Mouse (Mus musculus) ZHBTc4 (cell line): ENCODE data around the gene Rab14.

Experiments used
- DNase-seq: peaks from one replicate; pipeline ENCODE4 v3.0.0-alpha.2; 2011; ENCODE audit warnings: low read depth, low spot score

Rab14 gene

GRCm38 (mm10) chr2:35200898-35201668, at the start of gene Rab14:
Gene Rab14, minus strand, starts transcription at chr2:35201120.
- peak; percentile 99 for DNase-seq

GRCm38 (mm10) chr2:35247763-35248162, 46.8 kb upstream of the Rab14 start:
- no peak for DNase-seq

- DNase-seq = no peak
Observed at GRCm38 (mm10) chr2:35244241-35244640, 43.3 kb upstream of the Rab14 start.

- no peak for DNase-seq
Observed at GRCm38 (mm10) chr2:35235021-35235420, 34.1 kb upstream of the Rab14 start.

GRCm38 (mm10) chr2:35233898-35234297, 33.0 kb upstream of the Rab14 start:
- DNase-seq = no peak

GRCm38 (mm10) chr2:35232595-35233445, 31.9 kb upstream of the Rab14 start:
- no peak for DNase-seq

- DNase-seq = no peak
Observed at GRCm38 (mm10) chr2:35231871-35232270, 31.0 kb upstream of the Rab14 start.

- DNase-seq = no peak
Observed at GRCm38 (mm10) chr2:35230215-35230614, 29.3 kb upstream of the Rab14 start.

- no peak for DNase-seq
Observed at GRCm38 (mm10) chr2:35228145-35228544, 27.2 kb upstream of the Rab14 start.

GRCm38 (mm10) chr2:35224285-35224684, 23.4 kb upstream of the Rab14 start:
- no peak for DNase-seq

- DNase-seq = no peak
Observed at GRCm38 (mm10) chr2:35222822-35223391, 22.0 kb upstream of the Rab14 start.

- DNase-seq = no peak
Observed at GRCm38 (mm10) chr2:35218736-35219135, 17.8 kb upstream of the Rab14 start.

GRCm38 (mm10) chr2:35216701-35217100, 15.8 kb upstream of the Rab14 start:
- DNase-seq = no peak

GRCm38 (mm10) chr2:35215363-35215762, 14.4 kb upstream of the Rab14 start:
- peak; percentile 16 for DNase-seq

- peak; percentile 80 for DNase-seq
Observed at GRCm38 (mm10) chr2:35214881-35215358, 14.0 kb upstream of the Rab14 start.

- no peak for DNase-seq
Observed at GRCm38 (mm10) chr2:35213345-35213910, 12.5 kb upstream of the Rab14 start.

- no peak for DNase-seq
Observed at GRCm38 (mm10) chr2:35211681-35212080, 10.8 kb upstream of the Rab14 start.

GRCm38 (mm10) chr2:35208931-35209665, 8.2 kb upstream of the Rab14 start:
- DNase-seq = no peak

GRCm38 (mm10) chr2:35208054-35208453, 7.1 kb upstream of the Rab14 start:
- DNase-seq = no peak

GRCm38 (mm10) chr2:35206761-35207160, 5.8 kb upstream of the Rab14 start:
- DNase-seq = no peak

GRCm38 (mm10) chr2:35203729-35204128, 2.8 kb upstream of the Rab14 start:
- no peak for DNase-seq
